Comparison of ENCODE assay signal across 8 mouse cellular contexts in the genomic region with DNA sequence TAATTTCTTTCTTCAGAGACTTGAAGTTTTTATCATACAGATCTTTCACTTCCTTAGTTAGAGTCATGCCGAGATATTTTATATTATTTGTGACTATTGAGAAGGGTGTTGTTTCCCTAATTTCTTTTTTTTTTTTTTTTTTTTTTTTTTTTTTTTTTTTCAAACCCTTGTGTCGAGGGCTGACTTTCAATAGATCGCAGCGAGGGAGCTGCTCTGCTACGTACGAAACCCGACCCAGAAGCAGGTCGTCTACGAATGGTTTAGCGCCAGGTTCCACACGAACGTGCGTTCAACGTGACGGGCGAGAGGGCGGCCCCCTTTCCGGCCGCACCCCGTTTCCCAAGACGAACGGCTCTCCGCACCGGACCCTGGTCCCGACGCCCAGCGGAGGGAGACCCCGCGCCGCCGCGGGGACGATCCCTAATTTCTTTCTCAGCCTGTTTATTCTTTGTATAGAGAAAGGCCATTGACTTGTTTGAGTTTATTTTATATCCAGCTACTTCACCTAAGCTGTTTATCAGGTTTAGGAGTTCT.
DNase-seq lines count a peak whose midpoint lies in the region; ATAC-seq and TF ChIP-seq lines count a peak whose summit lies in the region.
"Not testable (repeated sequence)": the region's sequence is repeated elsewhere in the genome, so short reads cannot be mapped to it uniquely, and the experiment has no call there.

No protein-coding gene starts in this region.

- not testable (repeated sequence) for TF ChIP-seq EP300 in MEL (IDR thresholded peaks at IDR 0.05; ENCODE audit: low read depth in 1 of 2, low read length in 2 of 2)

- not testable (repeated sequence) for H3K79me2 ChIP-seq in MEL (ENCODE audit: control insufficient read depth, insufficient read depth, low read length, poor library complexity)

- not testable (repeated sequence) for H3K4me3 ChIP-seq in MEL (ENCODE audit: control insufficient read depth in 1 of 2, insufficient read depth in 1 of 2, low read depth in 2 of 2, low read length in 2 of 2); hindbrain, embryonic 15.5 days; lung, adult 2 months (replicated peaks; ENCODE audit: extremely low read depth, low read depth, low read length)

- 78% methylated on average over 33 of the region's 33 CpGs for WGBS in hindbrain, embryonic 15.5 days
- WGBS in lung, adult 2 months = 73% methylated on average over 33 of the region's 33 CpGs

- H3K36me3 ChIP-seq in MEL (ENCODE audit: control insufficient read depth in 1 of 2, insufficient read depth in 2 of 2, low read length in 2 of 2); hindbrain, embryonic 15.5 days: not testable (repeated sequence)

- not testable (repeated sequence) for TF ChIP-seq POLR2A in MEL (IDR thresholded peaks at IDR 0.05; ENCODE audit: control insufficient read depth in 1 of 2, insufficient read depth in 1 of 2, low read depth in 1 of 2, low read length in 2 of 2, poor library complexity in 1 of 2); lung, adult 2 months (IDR thresholded peaks at IDR 0.05; ENCODE audit: borderline replicate concordance, extremely low read depth, low read depth, low read length)

- H3K27me3 ChIP-seq in MEL (ENCODE audit: control insufficient read depth in 1 of 2, insufficient read depth in 2 of 2, low read length in 2 of 2); hindbrain, embryonic 15.5 days: not testable (repeated sequence)

- not testable (repeated sequence) for H3K4me1 ChIP-seq in MEL (ENCODE audit: control insufficient read depth in 1 of 2, insufficient read depth in 2 of 2, low read length in 2 of 2); hindbrain, embryonic 15.5 days (replicated peaks); lung, adult 2 months (ENCODE audit: control insufficient read depth, insufficient read depth, low read length)

- not testable (repeated sequence) for H3K9ac ChIP-seq in MEL (ENCODE audit: control insufficient read depth, low read depth, low read length, poor library complexity, severe bottlenecking); hindbrain, embryonic 15.5 days

- ATAC-seq in hindbrain, embryonic 15.5 days (ENCODE audit: low FRiP score, low read depth) = peak; percentile 82

- DNase-seq in MEL (ENCODE audit: low read depth, low spot score) = peak; percentile 49
- DNase-seq in cerebellum, adult 8-10 months = peak; percentile 41
- DNase-seq in gastrocnemius, adult 18-20 months (ENCODE audit: low spot score) = peak; percentile 62
- peak; percentile 26 for DNase-seq in layer of hippocampus, adult 9-11 months
- DNase-seq in lung, adult 2 months = peak; percentile 51
- peak; percentile 14 for DNase-seq in retina, postnatal 7 days (ENCODE audit: low read depth, low spot score)
- DNase-seq in thymus, postnatal 25 days = peak; percentile 51

- not testable (repeated sequence) for H3K27ac ChIP-seq in MEL (ENCODE audit: control insufficient read depth, low read depth, low read length); hindbrain, embryonic 15.5 days (replicated peaks)

- H3K9me3 ChIP-seq in MEL (replicated peaks; ENCODE audit: insufficient read depth, low read length); hindbrain, embryonic 15.5 days: not testable (repeated sequence)

- not testable (repeated sequence) for TF ChIP-seq RAD21 in MEL (IDR thresholded peaks at IDR 0.05; ENCODE audit: low read depth, low read length)

- H3K4me2 ChIP-seq in hindbrain, embryonic 15.5 days = not testable (repeated sequence)

- TF ChIP-seq CTCF in MEL (IDR thresholded peaks at IDR 0.05 in 2 of 3, conservative IDR thresholded peaks at IDR 0.05 in 1 of 3; ENCODE audit: control insufficient read depth in 1 of 3, insufficient read depth in 1 of 3, low read depth in 2 of 3, low read length in 3 of 3, poor library complexity in 1 of 3, severe bottlenecking in 1 of 3); lung, adult 2 months (IDR thresholded peaks at IDR 0.05; ENCODE audit: insufficient read depth, low read length): not testable (repeated sequence)
